Comparison of ENCODE assay signal across 8 mouse cellular contexts in the genomic region with DNA sequence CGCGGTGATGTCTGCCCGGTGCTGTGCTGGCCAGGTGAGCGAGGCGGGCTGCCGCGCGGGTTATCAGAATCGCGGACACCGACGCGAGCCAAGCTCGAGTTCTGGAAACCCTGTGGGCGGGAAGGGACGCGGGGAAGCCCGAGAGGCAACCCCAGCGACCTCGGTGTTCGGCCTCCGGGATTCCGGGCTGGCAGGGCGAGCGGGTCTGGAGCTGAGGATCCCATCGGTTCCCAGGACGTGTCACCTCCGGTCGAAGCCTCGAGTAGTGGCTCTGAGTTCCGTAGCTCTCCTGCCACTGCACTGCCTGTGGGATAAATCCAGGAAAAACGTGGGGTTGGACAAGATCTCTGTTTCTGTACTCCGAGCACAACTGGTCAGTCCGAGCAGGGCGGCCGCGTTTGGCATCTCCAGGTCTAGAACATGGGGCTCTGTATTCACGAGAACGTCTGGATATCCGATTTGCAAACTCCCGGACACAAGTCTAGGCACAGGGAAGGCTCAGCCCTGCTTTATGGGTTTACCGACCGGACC. TPM values are rescaled to one million over a fixed set of nuclear protein-coding genes. Genes with fewer than 3 reads are reported as not detected.
DNase-seq lines count a peak whose midpoint lies in the region; ATAC-seq and TF ChIP-seq lines count a peak whose summit lies in the region.

No protein-coding gene starts in this region.

- peak overlapping the region; percentile 84 for H3K9ac ChIP-seq in hindbrain, embryonic 13.5 days

- peak overlapping the region; percentile 74 for H3K27ac ChIP-seq in spleen, adult 2 months (ENCODE audit: insufficient read depth, low read length)
- peak overlapping the region; percentile 86 for H3K27ac ChIP-seq in hindbrain, embryonic 13.5 days

- no peaks in the 10 kb centered on the region for H3K9me3 ChIP-seq in hindbrain, embryonic 13.5 days

- peaks cover 4% of the 10 kb centered on the region for H3K4me1 ChIP-seq in spleen, adult 2 months (ENCODE audit: control insufficient read depth, insufficient read depth, insufficient read length)
- H3K4me1 ChIP-seq in hindbrain, embryonic 13.5 days (replicated peaks) = peaks cover 25% of the 10 kb centered on the region

- H3K27me3 ChIP-seq in spleen, adult 2 months (ENCODE audit: control insufficient read depth, insufficient read depth, low read length) = no peaks in the 10 kb centered on the region
- H3K27me3 ChIP-seq in hindbrain, embryonic 13.5 days = 0 out of 2 replicates have a peak, but pooled peaks cover 4% of the 10 kb centered on the region

- H3K4me3 ChIP-seq in spleen, adult 2 months (ENCODE audit: extremely low read depth, insufficient read depth, insufficient read length) = peak overlapping the region; percentile 76
- H3K4me3 ChIP-seq in hindbrain, embryonic 13.5 days = peak overlapping the region; percentile 81

- H3K4me2 ChIP-seq in hindbrain, embryonic 13.5 days = peak overlapping the region; percentile 83

- no peak for TF ChIP-seq CTCF in spleen, adult 2 months (IDR thresholded peaks at IDR 0.05; ENCODE audit: extremely low read depth, insufficient read depth, insufficient read length, insufficient replicate concordance)

- peak; percentile 72 for ATAC-seq in hindbrain, embryonic 13.5 days (ENCODE audit: low FRiP score)
- peak; percentile 1; the same call in 1 of the 2 replicates for ATAC-seq in megakaryocyte progenitor cell, adult 5-6 weeks (replicated peaks; ENCODE audit: poor library complexity)

- under 1% methylated on average over 43 of the region's 43 CpGs for WGBS in spleen, adult 2 months
- under 1% methylated on average over 43 of the region's 43 CpGs for WGBS in hindbrain, embryonic 13.5 days

- peak; percentile 17 for DNase-seq in gastrocnemius, adult 18-20 months (ENCODE audit: low spot score)
- DNase-seq in gastrocnemius, postnatal 10 days = no peak
- DNase-seq in spleen, adult 2 months (ENCODE audit: low read depth in 1 of 2, low spot score in 2 of 2) = no peak
- no peak for DNase-seq in spleen, postnatal 4 days (ENCODE audit: low spot score in 2 of 2)
- no peak for DNase-seq in cerebellum, adult 8-10 months
- no peak for DNase-seq in urinary bladder, postnatal 10 days (ENCODE audit: low spot score)

- TF ChIP-seq POLR2A in spleen, adult 2 months (IDR thresholded peaks at IDR 0.05; ENCODE audit: low read depth, low read length) = no peak

- H3K36me3 ChIP-seq in spleen, adult 2 months (ENCODE audit: control insufficient read depth, insufficient read depth, low read length) = no peaks in the 10 kb centered on the region
- no peaks in the 10 kb centered on the region for H3K36me3 ChIP-seq in hindbrain, embryonic 13.5 days

RNA-seq across cellular contexts. Expression of a gene that starts 0.4 kb away (rescaled TPM):
- total RNA-seq in gastrocnemius, adult 18-20 months (2021) = 1 to 10 TPM; 2.1 to 2.9 TPM
- 10 to 100 TPM; 21.2 to 26.8 TPM for total RNA-seq in gastrocnemius, postnatal 10 days (2021)
- 16.4 and 23.8 TPM in 2 replicates for polyA plus RNA-seq in spleen, adult 2 months (2012; rRNA removed)
- polyA plus RNA-seq in hindbrain, embryonic 13.5 days (2015; fragmentation: Nextera tagmentation; extraction: Ambion mirVana) = 15.8 and 18.6 TPM in 2 replicates
- total RNA-seq in megakaryocyte progenitor cell, adult 5-6 weeks (2015) = 9.1 and 9.4 TPM in 2 replicates
- total RNA-seq in megakaryocyte progenitor cell, adult 5-6 weeks (2017) = 5.9 TPM in 2 replicates

RNA-seq across cellular contexts. Expression of a gene that starts 35.3 kb away (rescaled TPM):
- not detected for total RNA-seq in gastrocnemius, adult 18-20 months (2021)
- total RNA-seq in gastrocnemius, postnatal 10 days (2021) = not detected
- polyA plus RNA-seq in spleen, adult 2 months (2012; rRNA removed) = not detected in 2 replicates
- not detected in 2 replicates for polyA plus RNA-seq in hindbrain, embryonic 13.5 days (2015; fragmentation: Nextera tagmentation; extraction: Ambion mirVana)
- total RNA-seq in megakaryocyte progenitor cell, adult 5-6 weeks (2015) = not detected in 2 replicates
- not detected in 2 replicates for total RNA-seq in megakaryocyte progenitor cell, adult 5-6 weeks (2017)
